Mouse (Mus musculus): Measurements from ENCODE around the gene Zfp101.

The Zfp101 gene

GRCm38 (mm10) chr17:33394182-33395034 lies at the start of gene Zfp101:
Gene Zfp101, minus strand, starts transcription at chr17:33394641.
- DNase-seq (ENCODE audit: low spot score in 2 of 2): peak; percentile 87 to 91

- DNase-seq (ENCODE audit: low spot score in 2 of 2): no peak
Observed at GRCm38 (mm10) chr17:33441159-33441558, 46.7 kb upstream of the Zfp101 start.

DNA sequence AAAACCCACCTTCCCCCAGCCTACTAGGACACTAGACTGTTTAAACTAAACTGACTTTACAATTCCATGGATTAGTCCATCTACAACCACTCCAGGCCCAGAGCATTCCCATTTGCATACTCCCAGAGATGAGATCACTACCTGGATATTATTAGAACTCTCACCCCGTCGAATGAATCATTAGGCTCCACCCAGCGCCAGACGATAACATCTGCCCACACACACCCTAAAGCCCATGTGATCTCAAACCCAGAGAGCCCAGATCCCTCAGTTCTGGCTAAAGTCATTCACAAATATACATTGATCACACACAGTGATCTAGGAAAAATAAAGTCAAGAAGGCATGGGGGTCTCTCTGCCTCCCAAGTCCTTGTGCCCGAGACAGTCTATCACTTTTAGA lies 45.5 kb upstream of the Zfp101 start:
- DNase-seq (ENCODE audit: low spot score in 2 of 2): peak; percentile 51 to 52

DNA sequence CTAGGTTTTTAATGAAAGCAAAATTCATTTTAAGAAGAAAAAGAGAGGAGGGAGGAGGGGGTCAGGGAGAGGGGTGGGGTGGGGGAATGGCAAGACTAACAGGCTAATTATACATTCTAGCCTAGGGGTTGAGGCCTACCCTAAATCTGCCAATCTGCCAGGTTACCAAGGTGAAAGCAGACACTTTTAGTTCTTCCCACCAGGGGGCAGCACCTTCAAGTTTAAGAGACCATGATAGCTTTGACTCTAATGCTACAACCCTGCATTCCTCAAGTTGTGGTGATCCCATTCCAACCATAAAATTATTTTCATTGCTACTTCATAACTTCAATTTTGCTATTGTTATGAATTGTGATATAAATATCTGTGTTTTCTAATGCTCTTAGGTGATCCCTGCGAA lies 44.7 kb upstream of the Zfp101 start:
- DNase-seq (ENCODE audit: low spot score in 2 of 2): peak; percentile 70

GRCm38 (mm10) chr17:33432019-33432946 lies 37.8 kb upstream of the Zfp101 start, which contains the start of gene Actl9:
Gene Actl9, plus strand, starts transcription at chr17:33432896.
- no peak for DNase-seq (ENCODE audit: low spot score in 2 of 2)

- DNase-seq (ENCODE audit: low spot score in 2 of 2): no peak
Observed at GRCm38 (mm10) chr17:33392271-33392670, 2.2 kb downstream of the Zfp101 start.

- DNase-seq (ENCODE audit: low spot score in 2 of 2): no peak
Observed at GRCm38 (mm10) chr17:33385705-33386104, 8.7 kb downstream of the Zfp101 start.

GRCm38 (mm10) chr17:33372795-33373194 lies 21.6 kb downstream of the Zfp101 start:
- no peak for DNase-seq (ENCODE audit: low spot score in 2 of 2)

GRCm38 (mm10) chr17:33358411-33359384 lies 35.7 kb downstream of the Zfp101 start, which contains the start of gene Zfp81:
Gene Zfp81, minus strand, starts transcription at chr17:33358878.
- peak; percentile 77 to 84 for DNase-seq (ENCODE audit: low spot score in 2 of 2)

- DNase-seq (ENCODE audit: low spot score in 2 of 2): no peak
Observed at GRCm38 (mm10) chr17:33352981-33353380, 41.5 kb downstream of the Zfp101 start.

Measured in urinary bladder, postnatal 36 days (tissue).